Mouse (Mus musculus) Muller cell, postnatal 12 days (primary cell): ENCODE data around the gene Med16.
A peak's percentile ranks its signal among the peaks of the same experiment; 100 is the strongest.

ENCODE experiments used
- DNase-seq: peaks from one replicate; pipeline ENCODE4 v3.0.0-alpha.2; 2015; ENCODE audit errors: inconsistent ontology term

Med16 gene

DNA sequence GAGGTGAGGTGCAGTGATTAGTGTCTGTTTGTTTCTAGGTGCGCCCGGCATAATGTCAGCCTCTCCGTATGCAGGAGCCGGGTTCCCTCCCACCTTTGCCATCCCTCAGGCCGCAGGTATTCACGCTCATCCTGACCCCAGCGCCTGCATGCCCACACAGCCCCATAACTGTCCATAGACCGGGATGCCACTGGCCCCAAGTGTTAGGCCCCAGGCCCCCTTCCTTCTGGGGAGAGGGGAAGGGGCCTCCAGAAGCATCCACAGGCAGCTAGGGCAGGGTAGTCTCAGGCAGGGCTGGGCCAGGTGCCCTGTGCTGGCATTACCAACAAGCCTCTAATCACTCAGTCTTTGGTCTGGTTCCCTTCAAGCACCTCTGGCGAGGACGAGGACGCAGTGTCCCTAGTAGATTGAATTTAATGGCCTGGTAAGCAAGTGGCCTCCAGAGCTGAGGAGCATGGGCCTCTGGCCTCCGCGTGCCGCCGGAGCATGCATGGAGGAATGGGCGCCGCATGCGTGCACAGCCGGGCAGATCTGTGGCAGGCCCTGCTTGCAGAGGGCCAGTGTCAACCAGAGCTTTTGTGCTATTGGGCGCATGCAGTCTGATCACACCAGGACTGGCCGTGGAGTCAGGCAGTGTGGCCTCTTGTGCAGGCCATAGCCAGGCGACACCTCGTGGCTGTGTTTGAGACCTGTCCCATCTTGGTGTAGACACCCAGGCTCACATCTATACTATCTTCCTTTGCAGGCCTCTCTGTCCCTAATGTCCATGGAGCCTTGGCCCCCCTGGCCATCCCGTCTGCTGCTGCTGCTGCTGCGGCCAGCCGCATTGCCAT is 48.4 kb downstream of the Med16 start:
- DNase-seq: no peak

- DNase-seq: no peak
These were observed 49.6 kb downstream of the Med16 start for GRCm38 (mm10) chr10:79859116-79859515.

- peak; percentile 76 for DNase-seq
These were observed 50.2 kb downstream of the Med16 start for GRCm38 (mm10) chr10:79858416-79859074.

- no peak for DNase-seq
These were observed 50.8 kb downstream of the Med16 start for GRCm38 (mm10) chr10:79857894-79858293.

- no peak for DNase-seq
These were observed 51.3 kb downstream of the Med16 start for GRCm38 (mm10) chr10:79857452-79857811.

DNA sequence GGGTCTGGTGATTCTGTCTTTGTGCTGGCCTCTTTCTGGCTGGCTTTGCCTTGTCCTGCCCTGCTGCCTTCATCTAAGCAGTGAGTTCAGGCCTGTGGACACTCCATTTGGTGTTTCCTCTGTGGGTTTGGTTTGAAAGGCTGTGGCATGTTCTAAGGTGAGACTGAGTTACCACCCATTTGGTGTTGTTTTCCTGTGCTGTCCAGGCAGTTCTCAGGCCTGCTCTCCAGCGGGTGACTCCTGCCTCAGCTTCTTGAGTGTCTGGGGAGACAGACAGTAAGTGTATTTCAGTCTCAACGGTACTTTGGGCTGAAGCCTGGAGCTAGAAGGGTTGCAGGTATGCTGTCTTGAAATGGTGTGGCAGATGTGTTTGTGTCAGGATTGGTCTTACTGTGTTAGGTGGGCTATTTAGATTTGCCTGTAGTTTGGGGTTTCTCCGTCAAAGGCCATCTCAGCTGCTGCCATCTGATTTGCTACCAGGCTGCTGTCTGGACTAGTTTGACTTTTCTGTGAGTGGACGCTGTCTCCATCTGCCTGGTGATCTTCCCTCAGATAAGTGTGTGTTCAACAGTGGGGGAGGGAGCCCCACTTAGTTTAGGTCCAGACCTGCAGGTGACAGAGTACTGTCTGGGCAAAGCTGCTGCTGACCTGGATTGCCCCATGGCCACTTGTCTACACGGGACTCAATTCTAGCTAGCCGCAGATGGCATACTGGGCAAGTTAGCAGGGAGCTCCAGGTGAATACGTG is 51.8 kb downstream of the Med16 start:
- no peak for DNase-seq

DNA sequence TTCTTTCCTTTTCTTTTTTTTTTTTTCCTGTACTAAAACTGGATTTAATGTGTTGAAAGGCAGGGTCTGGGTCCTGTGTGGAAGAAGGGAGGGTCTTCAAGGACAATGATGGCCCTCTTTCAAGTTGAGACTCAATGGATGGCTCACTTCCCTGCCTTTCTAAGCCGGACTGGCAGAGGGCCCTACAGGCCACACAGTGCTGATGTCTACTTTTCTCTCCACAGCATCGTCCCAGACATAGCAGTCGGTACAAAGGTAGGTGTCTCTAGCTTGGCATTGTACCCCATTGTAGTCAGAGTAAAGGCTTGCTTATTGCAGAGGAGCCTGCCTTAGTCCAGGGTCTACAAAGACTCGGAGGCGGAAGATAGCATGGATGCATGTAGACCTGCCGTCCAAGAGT is 52.4 kb downstream of the Med16 start:
- DNase-seq: no peak

DNA sequence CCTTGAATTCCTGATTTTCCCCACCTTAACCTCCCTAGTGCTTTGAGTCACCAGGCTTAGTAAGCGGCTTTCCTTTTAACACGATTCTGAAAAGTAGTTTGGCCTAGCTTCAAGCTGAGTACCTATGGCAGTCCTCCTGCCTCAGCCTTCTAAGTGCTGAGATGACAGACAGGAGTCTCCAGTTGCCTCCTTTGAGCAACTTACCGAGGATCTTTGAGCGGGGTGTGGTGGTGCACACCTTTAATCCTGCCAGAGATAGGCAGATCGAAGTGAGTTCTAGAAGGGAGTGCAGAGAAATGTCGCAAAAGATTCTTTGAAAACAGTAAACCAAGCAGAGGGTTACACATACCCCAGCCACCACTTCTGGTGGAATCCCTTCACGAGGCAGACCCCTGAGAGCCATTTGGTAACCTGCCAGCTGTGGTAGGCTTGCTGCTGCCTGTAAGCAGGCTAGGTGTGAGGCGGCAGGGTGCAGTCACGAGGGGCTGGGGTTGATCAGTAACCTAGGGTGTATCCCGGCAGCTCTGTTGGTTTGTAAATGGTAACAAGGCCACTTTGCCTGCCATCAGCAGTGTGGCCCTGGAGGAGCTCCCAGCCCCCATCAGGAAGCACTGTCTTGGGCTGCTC is 53.1 kb downstream of the Med16 start:
- no peak for DNase-seq

GRCm38 (mm10) chr10:79854801-79855541 is 53.8 kb downstream of the Med16 start:
- DNase-seq: no peak

DNA sequence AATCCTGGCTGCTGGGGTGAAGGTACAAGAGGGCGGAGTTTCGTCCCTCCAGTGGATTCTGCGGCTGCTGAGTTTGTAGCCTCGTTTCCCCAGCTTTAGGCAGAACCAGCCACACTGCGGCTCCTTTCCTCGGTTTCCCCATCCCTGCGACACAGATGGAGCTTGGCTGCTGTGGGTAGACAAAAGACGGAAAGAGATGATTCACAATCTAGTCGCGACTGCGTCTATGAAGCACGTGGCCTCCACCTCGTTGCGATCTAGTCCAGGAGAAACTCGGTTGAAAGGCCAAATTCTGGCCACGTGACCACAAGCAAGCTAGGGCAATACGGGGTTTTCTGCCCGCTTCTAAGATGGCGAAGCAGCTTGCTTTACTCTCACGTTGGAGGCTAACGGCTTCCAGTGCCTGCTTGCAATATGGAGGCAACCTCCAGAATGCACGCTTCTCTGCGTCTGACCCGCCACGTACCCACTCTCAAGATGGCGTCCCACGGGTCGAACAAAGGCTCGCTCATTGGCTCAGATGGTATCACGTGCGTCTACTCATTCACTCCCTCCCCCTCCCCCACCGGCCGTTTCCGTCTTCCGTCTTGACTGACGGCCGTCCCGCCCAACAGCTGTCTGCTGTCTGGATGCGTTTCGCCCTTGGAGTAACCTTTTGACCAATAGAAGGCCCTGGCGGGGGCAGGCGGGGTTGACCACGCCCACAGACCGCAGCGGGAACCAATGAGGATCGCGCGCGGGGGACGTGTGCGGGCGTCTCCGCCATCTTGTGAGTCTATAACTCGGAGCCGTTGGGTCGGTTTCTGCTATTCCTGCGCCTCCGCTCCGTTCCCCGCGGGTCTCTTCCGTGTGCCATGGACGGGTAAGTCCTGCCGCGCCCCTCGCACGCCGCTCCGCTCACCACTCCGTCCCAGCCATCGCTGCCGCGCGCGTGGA is 54.6 kb downstream of the Med16 start, which contains the start of gene Ptbp1:
TSS of gene Ptbp1 (plus strand) at position 568 of the 936 bp plus-strand sequence.
- peak; percentile 100 for DNase-seq

GRCm38 (mm10) chr10:79853392-79853791 is 55.3 kb downstream of the Med16 start:
- DNase-seq: peak; percentile 98

DNA sequence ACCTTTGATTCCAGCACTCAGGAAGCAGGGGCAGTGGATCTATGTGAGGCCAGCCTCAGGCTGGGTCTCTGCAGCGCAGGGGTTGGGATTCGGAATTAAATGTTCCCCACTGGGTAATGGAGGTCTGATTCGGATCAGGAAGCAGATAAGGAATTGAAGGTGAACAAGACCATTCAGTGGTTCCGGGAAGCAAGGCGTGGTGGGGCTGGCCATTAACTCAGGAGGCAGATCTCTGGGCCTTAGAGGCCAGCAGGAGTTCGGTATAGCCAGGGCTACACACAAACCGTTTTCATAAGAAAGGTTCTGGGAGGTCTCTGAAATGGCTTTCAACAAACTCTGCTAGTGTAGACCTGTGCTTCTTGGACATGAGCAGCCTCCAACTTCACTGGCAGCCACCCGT is 55.9 kb downstream of the Med16 start:
- DNase-seq: no peak

DNA sequence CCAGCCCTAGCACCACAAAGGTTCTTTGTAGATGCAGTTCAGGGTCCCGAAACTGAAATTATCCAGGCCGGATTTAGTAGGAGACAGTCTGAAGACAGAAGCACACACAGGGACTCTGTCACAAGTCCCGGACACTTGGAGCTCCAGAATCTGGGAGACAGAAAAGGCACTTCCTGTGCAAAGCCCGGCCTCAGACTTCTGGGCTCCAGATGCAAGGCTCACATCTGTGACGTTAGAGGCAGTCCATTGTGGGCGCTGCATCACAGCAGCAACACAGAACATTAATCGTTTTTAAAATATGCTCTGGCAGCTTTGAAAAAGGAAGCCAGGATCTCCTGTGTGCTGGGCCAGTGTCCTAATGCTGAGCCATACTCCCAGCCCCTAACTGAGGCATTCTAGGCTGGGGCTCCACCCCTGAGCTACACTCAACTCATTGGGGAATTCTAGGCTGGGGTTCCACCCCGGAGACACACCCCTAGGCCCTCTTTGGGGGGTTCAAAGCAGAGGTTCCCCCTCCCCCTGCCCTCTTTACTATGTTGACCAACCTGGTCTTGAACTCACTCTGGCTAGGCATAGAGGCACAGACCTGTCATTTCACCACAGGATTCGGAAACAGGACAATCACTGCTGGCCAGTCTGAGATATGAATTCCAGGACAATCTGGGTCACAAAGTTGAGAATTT is 56.5 kb downstream of the Med16 start:
- no peak for DNase-seq

- no peak for DNase-seq
These were observed 57.1 kb downstream of the Med16 start for GRCm38 (mm10) chr10:79851653-79852052.

DNA sequence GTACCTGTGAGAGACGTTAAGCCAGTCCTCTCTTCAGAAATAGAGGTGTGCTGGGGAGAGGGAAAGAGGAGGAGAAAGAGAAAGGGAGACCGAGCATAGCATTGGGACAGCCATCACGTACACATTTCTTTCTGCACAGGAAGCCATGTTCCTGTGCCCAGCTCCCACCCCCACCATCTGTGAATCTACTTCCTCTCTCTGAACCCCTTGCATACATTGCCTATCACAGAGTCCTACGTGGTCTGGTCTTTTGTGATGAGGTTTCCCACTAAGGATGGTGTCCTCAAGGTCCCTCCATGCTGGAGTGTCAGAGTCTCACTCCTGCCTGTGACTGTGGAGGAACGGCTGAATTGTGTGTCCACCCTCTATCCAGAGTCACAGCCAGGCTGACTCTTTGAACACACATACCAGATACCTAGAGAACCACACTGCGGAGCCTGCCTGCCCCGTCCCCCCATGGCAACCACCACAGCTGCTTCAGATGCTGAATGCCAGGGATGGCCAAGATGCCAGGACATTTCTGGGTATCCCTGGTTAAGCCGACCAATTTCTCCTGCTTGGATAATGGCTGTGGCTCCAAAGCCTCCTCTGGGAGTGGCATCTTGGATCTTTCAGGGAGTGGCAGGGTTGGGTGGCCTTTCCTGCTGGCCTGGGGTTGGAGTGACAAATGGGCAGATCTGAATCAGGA is 58.6 kb downstream of the Med16 start:
- DNase-seq: no peak

- DNase-seq: no peak
These were observed 62.2 kb downstream of the Med16 start for GRCm38 (mm10) chr10:79846553-79846952.
